Mouse (Mus musculus) forebrain, embryonic 14.5 days (tissue): ENCODE data around the gene Fam219b. TPM values are rescaled to one million over a fixed set of nuclear protein-coding genes. Genes with fewer than 3 reads are reported as not detected.

Source experiments
- ATAC-seq: fragments of 200-750 bp; cut with Nextera tagmentation; 2 replicates; pipeline ENCODE4 v1.8.0; 2017; ENCODE audit warnings: mild to moderate bottlenecking, moderate library complexity
- DNase-seq: peaks from one replicate; pipeline ENCODE4 v3.0.0-alpha.2; 2015; ENCODE audit warnings: low spot score
- H3K27ac ChIP-seq: fragments of 300-500 bp; sonication (generic); 2 replicates; pipeline ENCODE4 v1.5.1; 2014; ENCODE audit warnings: low read depth, mild to moderate bottlenecking, control low read depth, low read length, moderate library complexity
- H3K27me3 ChIP-seq: fragments of 300-500 bp; sonication (generic); replicated peaks from 2 replicates; pipeline ENCODE4 v1.6.1; 2014; ENCODE audit warnings: low read length, control low read depth, mixed read lengths; ENCODE audit not compliant: control insufficient read depth, insufficient read depth
- H3K36me3 ChIP-seq: fragments of 300-500 bp; sonication (generic); 2 replicates; pipeline ENCODE4 v1.6.1; 2014; ENCODE audit warnings: low read length, control low read depth; ENCODE audit not compliant: control insufficient read depth, insufficient read depth
- H3K4me1 ChIP-seq: fragments of 300-500 bp; sonication (generic); 2 replicates; pipeline ENCODE4 v1.6.1; 2014; ENCODE audit warnings: antibody characterized with exemption, low read length, control low read depth; ENCODE audit not compliant: control insufficient read depth, insufficient read depth
- H3K4me2 ChIP-seq: fragments of 300-500 bp; sonication (generic); 2 replicates; pipeline ENCODE4 v1.6.1; 2014; ENCODE audit warnings: mild to moderate bottlenecking, control low read depth, low read length
- H3K4me3 ChIP-seq: fragments of 300-500 bp; sonication (generic); 2 replicates; pipeline ENCODE4 v1.5.1; 2014; ENCODE audit warnings: low read depth, low read length, control low read depth
- H3K9ac ChIP-seq: fragments of 300-500 bp; sonication (generic); 2 replicates; pipeline ENCODE4 v1.6.1; 2014; ENCODE audit warnings: mild to moderate bottlenecking, low read length, control low read depth, moderate library complexity
- H3K9me3 ChIP-seq: fragments of 300-500 bp; sonication (generic); replicated peaks from 2 replicates; pipeline ENCODE4 v1.6.1; 2016; ENCODE audit warnings: low read length, control low read depth, mixed read lengths; ENCODE audit not compliant: control insufficient read depth
- WGBS: fragments of 180-500 bp; shearing (Covaris S2); extraction: QIAGEN DNeasy Blood & Tissue Kit; methylation state at CpG from one replicate; pipeline ENCODE4 v1.1.7; 2014; 5-methylcytosine and 5-hydroxymethylcytosine counted together
- polyA plus RNA-seq: library from polyadenylated mRNA; unstranded; fragments of >200 nt; fragmentation: Nextera tagmentation; extraction: Ambion mirVana; gene quantifications from 2 replicates; pipeline ENCODE4 v1.2.1, GENCODE M21; 2014

Gene Fam219b
- 20.4 and 23.6 TPM in 2 replicates for polyA plus RNA-seq

- Histone ChIP-seq H3K9me3 (no peaks in the 10 kb centered on the region), H3K27ac (peak within 1 kb of the TSS; percentile 86), H3K27me3 (no peaks in the 10 kb centered on the region), H3K36me3 (peaks cover 60% of the 10 kb centered on the region), H3K4me2 (peak within 1 kb of the TSS; percentile 65), H3K4me1 (peaks cover 12% of the 10 kb centered on the region), H3K4me3 (peak within 1 kb of the TSS; percentile 70), H3K9ac (peak within 1 kb of the TSS; percentile 80)
- peak; percentile 88 for ATAC-seq
- DNase-seq: peak; percentile 92
- under 1% methylated on average over 45 of the region's 45 CpGs for WGBS
Observed at GRCm38 (mm10) chr9:57537044-57537727, at the start of gene Fam219b. Fam219b (plus strand) TSS chr9:57537528.

DNA sequence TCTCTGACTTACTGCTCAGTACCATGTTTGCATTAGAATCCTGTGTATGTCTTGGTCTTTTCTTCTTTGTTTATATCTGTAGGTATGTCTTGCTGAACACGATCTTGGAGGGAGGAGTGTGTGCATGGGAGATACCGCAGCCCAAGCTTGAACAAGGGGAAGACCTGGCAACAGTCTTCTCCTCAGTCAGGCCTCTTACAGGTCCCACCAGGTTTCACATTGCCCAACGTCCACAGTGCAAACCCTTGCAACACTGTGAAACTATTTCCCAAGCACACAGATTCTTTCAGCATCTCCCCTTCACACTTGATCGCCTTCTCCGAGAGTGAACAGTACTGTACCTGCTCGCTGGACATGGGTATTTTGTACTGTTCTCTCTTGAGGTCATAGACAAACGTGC lies 49.5 kb upstream of the Fam219b start:
- ATAC-seq: no peak
- Histone ChIP-seq H3K27ac (no peak overlapping the region), H3K36me3 (no peaks in the 10 kb centered on the region), H3K9me3 (no peaks in the 10 kb centered on the region), H3K27me3 (no peaks in the 10 kb centered on the region), H3K4me3 (no peak overlapping the region), H3K4me2 (no peak overlapping the region), H3K9ac (no peak overlapping the region), H3K4me1 (0 out of 2 replicates have a peak, but pooled peaks cover 2% of the 10 kb centered on the region)
- WGBS: 76% methylated on average over 7 of the region's 7 CpGs
- DNase-seq: no peak

GRCm38 (mm10) chr9:57493532-57493931 lies 43.8 kb upstream of the Fam219b start:
- peaks cover 1% of the 10 kb centered on the region; the same call in 1 of the 2 replicates for H3K4me1 ChIP-seq
- H3K27me3 ChIP-seq: no peaks in the 10 kb centered on the region
- H3K36me3 ChIP-seq: no peaks in the 10 kb centered on the region
- H3K27ac ChIP-seq: no peak overlapping the region
- ATAC-seq (no peak), DNase-seq (no peak)
- H3K4me3 ChIP-seq: no peak overlapping the region
- WGBS: 87% methylated on average over 2 of the region's 2 CpGs
- H3K4me2 ChIP-seq: no peak overlapping the region
- H3K9me3 ChIP-seq: no peaks in the 10 kb centered on the region
- no peak overlapping the region for H3K9ac ChIP-seq

DNA sequence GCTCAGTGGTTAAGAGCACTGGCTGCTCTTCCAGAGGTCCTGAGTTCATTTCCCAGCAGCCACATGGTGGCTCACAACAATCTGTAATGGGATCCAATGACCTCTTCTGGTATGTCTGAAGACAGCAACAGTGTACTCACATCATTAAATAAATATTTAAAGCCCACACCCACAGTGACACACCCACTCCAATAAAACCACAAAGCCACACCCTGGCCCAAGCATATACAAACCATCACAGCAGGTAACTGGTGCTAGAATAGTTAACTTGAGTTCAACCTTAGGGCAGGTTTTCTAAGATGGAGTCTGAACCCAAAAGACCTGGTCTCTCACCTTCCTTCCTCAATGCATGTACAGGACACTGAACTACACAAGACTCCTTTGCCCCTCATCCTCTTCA lies 42.4 kb upstream of the Fam219b start:
- DNase-seq: no peak
- ATAC-seq: no peak
- Histone ChIP-seq H3K36me3 (no peaks in the 10 kb centered on the region), H3K4me1 (peaks cover 4% of the 10 kb centered on the region; the same call in 1 of the 2 replicates), H3K9ac (no peak overlapping the region), H3K4me2 (no peak overlapping the region), H3K4me3 (no peak overlapping the region), H3K9me3 (no peaks in the 10 kb centered on the region), H3K27me3 (no peaks in the 10 kb centered on the region), H3K27ac (no peak overlapping the region)

DNA sequence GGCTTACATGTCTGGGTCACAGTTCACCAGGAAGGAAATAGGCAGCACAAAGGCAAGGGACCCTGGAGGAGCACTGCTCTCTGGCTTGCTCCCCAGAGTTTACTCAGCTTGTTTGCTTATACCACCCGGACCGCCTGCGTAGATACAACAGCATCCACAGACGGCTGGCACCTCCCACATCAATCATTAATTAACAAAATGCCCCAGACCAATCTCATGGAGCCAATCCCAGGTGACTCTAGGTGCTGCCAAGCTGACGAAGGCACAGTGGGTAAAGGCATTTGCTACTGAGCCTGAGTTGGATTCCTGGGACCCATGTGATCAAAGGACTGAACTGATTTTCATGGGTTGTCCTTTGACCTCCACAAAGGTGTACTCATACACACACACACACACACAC lies 40.1 kb upstream of the Fam219b start:
- H3K9ac ChIP-seq: no peak overlapping the region
- peaks cover 8% of the 10 kb centered on the region for H3K27me3 ChIP-seq
- H3K36me3 ChIP-seq: no peaks in the 10 kb centered on the region
- WGBS: 73% methylated on average over 5 of the region's 5 CpGs
- H3K27ac ChIP-seq: no peak overlapping the region
- H3K4me1 ChIP-seq: peaks cover 13% of the 10 kb centered on the region
- no peaks in the 10 kb centered on the region for H3K9me3 ChIP-seq
- no peak overlapping the region for H3K4me3 ChIP-seq
- no peak overlapping the region for H3K4me2 ChIP-seq
- DNase-seq: no peak
- no peak for ATAC-seq

DNA sequence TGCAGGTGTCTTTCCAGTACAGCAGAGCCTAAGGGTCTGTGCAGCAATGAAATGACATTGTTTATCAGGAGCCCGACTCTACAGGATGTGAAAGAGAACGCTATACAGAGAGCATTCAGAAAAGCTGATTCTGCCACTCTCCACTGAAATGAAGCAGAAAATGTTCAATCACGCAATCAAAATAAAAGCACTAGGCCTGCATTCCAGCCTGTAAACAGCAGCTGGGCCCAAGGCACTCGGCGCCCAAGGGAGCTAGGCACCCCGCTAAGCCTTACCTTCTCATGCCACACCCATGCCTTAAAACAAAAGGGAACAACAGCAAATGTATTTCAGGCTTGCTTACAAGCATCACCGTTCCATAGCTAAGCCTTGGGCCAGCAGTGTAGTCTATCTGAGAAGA lies 38.8 kb upstream of the Fam219b start:
- Histone ChIP-seq H3K4me1 (peaks cover 25% of the 10 kb centered on the region), H3K9ac (0 out of 2 replicates have a peak overlapping the region, but pooled peaks have one; percentile 22), H3K36me3 (no peaks in the 10 kb centered on the region), H3K4me2 (peak overlapping the region; percentile 16; the same call in 1 of the 2 replicates), H3K27ac (peak overlapping the region; percentile 63), H3K4me3 (no peak overlapping the region), H3K27me3 (peaks cover 17% of the 10 kb centered on the region), H3K9me3 (no peaks in the 10 kb centered on the region)
- no peak for ATAC-seq
- peak; percentile 35 for DNase-seq
- 39% methylated on average over 7 of the region's 7 CpGs for WGBS

DNA sequence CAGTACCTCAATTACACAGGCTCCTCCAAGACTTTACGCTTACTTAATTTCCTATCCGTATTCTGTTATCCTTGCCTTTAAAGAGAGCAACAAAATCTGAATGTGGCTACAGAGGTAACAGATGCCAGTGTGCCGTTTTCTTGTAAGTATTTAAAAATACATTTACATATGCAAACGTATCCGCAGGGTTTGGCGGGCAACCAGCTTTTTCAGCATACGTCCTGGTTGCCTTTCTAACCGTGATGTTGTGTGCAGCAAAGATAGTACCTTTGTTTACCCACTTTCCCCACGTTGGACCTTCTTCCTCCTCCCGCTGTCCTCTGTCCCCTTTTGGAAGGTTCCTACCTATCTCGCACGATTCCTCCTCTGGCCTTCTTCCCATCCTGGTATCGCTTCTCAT lies 35.9 kb upstream of the Fam219b start:
- Histone ChIP-seq H3K27me3 (peaks cover 45% of the 10 kb centered on the region), H3K36me3 (no peaks in the 10 kb centered on the region), H3K4me2 (peak overlapping the region; percentile 93), H3K27ac (peak overlapping the region; percentile 94), H3K4me3 (peak overlapping the region; percentile 29), H3K9ac (peak overlapping the region; percentile 59), H3K4me1 (peaks cover 30% of the 10 kb centered on the region), H3K9me3 (no peaks in the 10 kb centered on the region)
- DNase-seq (peak; percentile 84), ATAC-seq (peak; percentile 15; the same call in 1 of the 2 replicates)
- WGBS: 2% methylated on average over 13 of the region's 13 CpGs

GRCm38 (mm10) chr9:57501861-57502260 lies 35.5 kb upstream of the Fam219b start:
- under 1% methylated on average over 20 of the region's 20 CpGs for WGBS
- Histone ChIP-seq H3K9ac (peak overlapping the region; percentile 59), H3K4me3 (peak overlapping the region; percentile 29), H3K36me3 (no peaks in the 10 kb centered on the region), H3K27me3 (peaks cover 47% of the 10 kb centered on the region), H3K27ac (peak overlapping the region; percentile 94), H3K4me1 (peaks cover 30% of the 10 kb centered on the region), H3K4me2 (peak overlapping the region; percentile 93), H3K9me3 (no peaks in the 10 kb centered on the region)
- DNase-seq (peak; percentile 96), ATAC-seq (peak; percentile 86)

- peak overlapping the region; percentile 40 for H3K4me3 ChIP-seq
- peak overlapping the region; percentile 93 for H3K4me2 ChIP-seq
- H3K9me3 ChIP-seq: no peaks in the 10 kb centered on the region
- peaks cover 30% of the 10 kb centered on the region for H3K4me1 ChIP-seq
- H3K9ac ChIP-seq: peak overlapping the region; percentile 56
- DNase-seq: no peak
- 10% methylated on average over 23 of the region's 23 CpGs for WGBS
- H3K36me3 ChIP-seq: no peaks in the 10 kb centered on the region
- ATAC-seq: no peak
- peak overlapping the region; percentile 94 for H3K27ac ChIP-seq
- H3K27me3 ChIP-seq: peaks cover 47% of the 10 kb centered on the region
Observed at GRCm38 (mm10) chr9:57502911-57503621, 34.3 kb upstream of the Fam219b start.
